Mouse (Mus musculus) heart, embryonic 11.5 days (tissue): Measurements from ENCODE around the gene Lnpk. TPM values are rescaled to one million over a fixed set of nuclear protein-coding genes. Genes with fewer than 3 reads are reported as not detected.

Experiments used
- polyA plus RNA-seq: library from polyadenylated mRNA; unstranded; fragments of >200 nt; fragmentation: Nextera tagmentation; extraction: Ambion mirVana; gene quantifications from 2 replicates; pipeline ENCODE4 v1.2.1, GENCODE M21; 2014

Gene Lnpk
- polyA plus RNA-seq, 1 experiment from 2014 or later = 23.1 TPM

Other genes starting within 250 kb of the Lnpk start
- not detected in 2 replicates for gene Evx2, start 80.1 kb upstream of the Lnpk start, polyA plus RNA-seq
- gene Hoxd13, start 88.9 kb upstream of the Lnpk start, polyA plus RNA-seq = not detected in 2 replicates
- not detected in 2 replicates for gene Hoxd12, start 95.6 kb upstream of the Lnpk start, polyA plus RNA-seq
- gene Hoxd11, start 100.1 kb upstream of the Lnpk start, polyA plus RNA-seq = not detected in 2 replicates
- 0.11 TPM in 1 of 2 replicates, not detected in the other for gene Hoxd10, start 112.5 kb upstream of the Lnpk start, polyA plus RNA-seq
- gene Hoxd9, start 118.3 kb upstream of the Lnpk start, polyA plus RNA-seq = 0.13 TPM in 1 of 2 replicates, not detected in the other
- gene Hoxd8, start 125.2 kb upstream of the Lnpk start, polyA plus RNA-seq = 0.27 and 0.30 TPM in 2 replicates
- gene Hoxd3, start 132.5 kb upstream of the Lnpk start, polyA plus RNA-seq = 2.0 and 3.1 TPM in 2 replicates
- gene Hoxd4, start 132.5 kb upstream of the Lnpk start, polyA plus RNA-seq = not detected in 2 replicates
- 0.10 TPM in 1 of 2 replicates, not detected in the other for gene Gm28230, start 147.3 kb upstream of the Lnpk start, polyA plus RNA-seq
- 0.20 TPM in 1 of 2 replicates, not detected in the other for gene Hoxd1, start 183.5 kb upstream of the Lnpk start, polyA plus RNA-seq
- gene Mtx2, start 246.4 kb upstream of the Lnpk start, polyA plus RNA-seq = 164 and 166 TPM in 2 replicates